Mouse (Mus musculus) frontal cortex, postnatal 36 days (tissue): ENCODE measurements around the gene Olfr1138.

Experiments used
- DNase-seq, 2 experiments: peaks; one replicate each; pipeline ENCODE4 v3.0.0; 2022; ENCODE audit warnings: low spot score in 2 of 2

Gene Olfr1138

DNA sequence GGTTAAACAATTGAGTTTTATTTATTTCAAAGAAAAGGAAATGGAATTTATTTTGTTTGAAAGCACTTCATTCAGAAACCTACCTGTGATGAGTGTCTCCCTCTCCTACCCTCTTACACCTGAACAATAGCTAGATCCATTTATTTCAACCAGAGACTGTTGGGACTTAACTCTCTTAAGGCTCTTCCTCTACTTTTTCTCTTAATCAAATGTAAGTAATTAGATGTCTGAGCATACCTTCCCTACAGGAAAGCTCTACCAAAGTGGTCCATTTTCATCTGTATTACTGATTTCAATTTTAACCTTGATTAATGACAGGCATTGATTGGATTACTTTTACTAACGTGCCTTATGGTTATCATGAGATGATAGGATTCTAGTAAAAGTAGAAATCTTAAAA, at the start of gene Olfr1138:
Gene Olfr1138 (minus strand): TSS at position 101 of the 400 bp plus-strand sequence.
- no peak for DNase-seq

DNA sequence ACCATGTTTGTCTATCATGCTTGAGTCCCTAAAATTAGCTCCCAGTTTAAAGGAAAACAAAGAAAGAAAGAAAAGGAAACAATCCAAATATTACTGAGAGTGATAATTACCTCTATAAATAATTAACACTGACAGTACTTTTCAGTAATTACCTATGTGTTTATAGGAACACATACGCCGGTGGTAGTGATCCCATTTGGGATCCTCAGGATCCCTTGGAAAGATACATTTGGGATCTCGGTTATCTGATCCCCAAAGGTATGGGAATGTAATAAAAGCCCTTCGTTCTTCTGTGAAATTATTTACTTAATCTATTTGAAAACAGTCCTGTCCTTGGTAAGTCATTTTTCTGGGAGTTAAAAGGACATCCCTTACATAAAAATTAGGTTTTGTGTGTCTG, 39.4 kb upstream of the Olfr1138 start, which contains the start of gene Olfr152:
Gene Olfr152 (plus strand): TSS at position 301 of the 400 bp plus-strand sequence.
- DNase-seq: no peak

DNA sequence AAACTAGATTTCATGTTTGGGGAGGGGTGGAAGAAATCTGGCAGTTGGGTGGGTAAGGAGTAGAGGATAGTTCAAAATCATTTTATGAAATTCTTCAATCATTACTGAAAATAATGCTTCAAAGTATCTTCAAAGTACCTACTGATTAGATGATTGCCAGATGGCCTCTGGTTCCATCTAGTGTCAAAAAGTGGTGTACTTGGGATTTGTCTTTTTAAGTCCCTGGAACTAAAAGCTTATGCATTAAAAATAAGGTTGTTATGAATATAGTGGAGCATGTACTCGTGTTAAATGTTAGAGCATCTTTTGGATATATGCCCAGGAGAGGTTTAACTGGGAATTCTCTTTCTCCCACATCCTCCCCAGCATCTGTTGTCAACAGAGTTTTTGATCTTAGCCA, 36.4 kb upstream of the Olfr1138 start:
- peak in 1 of 2 experiments; percentile 13 for DNase-seq

DNA sequence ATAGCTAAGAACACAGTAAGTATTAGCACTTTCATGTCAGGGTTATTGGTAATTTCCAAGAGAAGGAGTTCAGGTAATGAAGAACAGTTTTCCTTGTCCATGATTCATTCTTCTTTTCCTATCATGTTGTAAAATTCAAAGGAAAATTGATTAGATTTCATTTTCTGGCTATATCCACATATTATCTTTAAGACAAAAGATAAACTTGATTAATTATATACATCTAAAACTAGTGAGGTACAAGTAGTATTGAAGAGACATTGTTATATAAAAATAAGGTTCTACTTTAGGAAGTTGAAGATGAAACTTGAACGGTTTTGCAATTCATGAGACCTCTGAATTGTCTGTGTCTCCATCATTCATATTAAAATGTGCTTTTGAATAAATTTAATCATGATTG, 14.1 kb upstream of the Olfr1138 start, which contains the start of gene Olfr1141:
Gene Olfr1141 (minus strand): TSS at position 101 of the 400 bp plus-strand sequence.
- DNase-seq: no peak

DNA sequence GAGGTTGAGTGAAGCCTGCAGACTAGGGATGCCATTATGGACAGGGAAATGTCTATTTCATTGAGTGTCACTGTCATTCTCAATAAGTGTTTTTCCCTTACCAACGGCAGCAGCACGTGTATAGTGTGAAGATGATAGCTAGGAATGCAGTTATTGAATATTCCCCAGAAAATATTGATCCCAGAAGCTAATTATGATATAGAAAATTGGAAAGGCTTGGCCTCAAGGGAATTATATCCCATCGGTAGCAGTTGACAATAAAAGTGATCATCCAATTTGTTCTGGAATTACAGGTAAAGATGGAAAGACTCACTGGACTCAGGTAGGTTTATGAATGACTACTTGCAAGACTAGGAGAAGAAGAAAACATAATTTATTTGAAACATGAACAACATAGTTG, 3.7 kb upstream of the Olfr1138 start, which contains the start of gene Olfr1140:
Gene Olfr1140 (plus strand): TSS at position 301 of the 400 bp plus-strand sequence.
- no peak for DNase-seq

DNA sequence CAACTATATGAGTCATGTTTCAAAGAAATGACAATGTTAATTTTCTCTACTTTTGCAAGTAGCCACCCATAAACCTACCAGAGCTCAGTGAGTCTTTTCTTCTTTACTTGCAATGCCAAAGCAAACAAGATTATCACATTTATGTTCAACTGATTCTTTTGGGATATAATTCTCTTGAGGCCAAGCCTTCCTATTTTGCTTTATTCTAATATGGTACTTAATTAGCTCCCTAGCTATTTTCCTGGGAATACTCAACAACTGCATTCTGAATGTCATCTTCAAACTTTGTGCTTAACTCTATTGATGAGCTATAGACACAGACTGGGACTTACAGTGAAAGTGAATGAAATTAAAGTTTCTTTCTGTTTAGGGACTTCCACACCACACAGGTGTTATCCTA, 26.7 kb downstream of the Olfr1138 start, which contains the start of gene Olfr1137:
Gene Olfr1137 (minus strand): TSS at position 101 of the 400 bp plus-strand sequence.
- no peak for DNase-seq

DNA sequence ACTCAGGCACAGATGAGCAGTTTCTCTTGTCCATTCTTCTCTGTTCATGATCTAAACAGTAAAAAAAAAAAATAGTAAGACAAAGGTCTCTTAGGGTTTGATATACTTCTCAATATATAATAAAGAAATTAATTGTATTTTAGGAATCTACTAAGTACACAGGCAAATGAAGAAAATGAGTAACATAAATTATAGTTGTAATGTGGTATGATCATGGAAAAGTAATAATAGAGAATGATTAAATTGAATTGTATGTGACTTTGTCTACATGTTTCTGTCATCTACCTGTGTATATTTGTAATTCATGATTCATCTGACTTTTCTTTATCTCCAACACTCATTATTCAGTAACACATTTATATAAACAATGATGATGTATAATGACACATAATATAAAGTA, 45.9 kb downstream of the Olfr1138 start, which contains the start of gene Olfr1136:
Gene Olfr1136 (minus strand): TSS at position 101 of the 400 bp plus-strand sequence.
- no peak for DNase-seq
